Mouse (Mus musculus) left cerebral cortex, postnatal 36 days (tissue): Measurements from ENCODE around the gene Lekr1. TPM values are rescaled to one million over a fixed set of nuclear protein-coding genes. Genes with fewer than 3 reads are reported as not detected.

ENCODE experiments used
- DNase-seq, 2 experiments: peaks; one replicate each; pipeline ENCODE4 v3.0.0; 2021 to 2022; ENCODE audit warnings: low spot score in 2 of 2, mixed read lengths in 1 of 2
- intact Hi-C: fragments of 180-260 bp; cut with DNase I; formaldehyde crosslinking; loops from one replicate; pipeline ENCODE4 v1.15.1; 2025
- total RNA-seq, 2 experiments: library from RNA; stranded (reverse); gene quantifications; 2 replicates each; pipeline ENCODE4 v1.2.3; 2021

Gene Lekr1
- total RNA-seq, 2 experiments from 2014 or later, result 6.9 to 8.2 TPM

DNA sequence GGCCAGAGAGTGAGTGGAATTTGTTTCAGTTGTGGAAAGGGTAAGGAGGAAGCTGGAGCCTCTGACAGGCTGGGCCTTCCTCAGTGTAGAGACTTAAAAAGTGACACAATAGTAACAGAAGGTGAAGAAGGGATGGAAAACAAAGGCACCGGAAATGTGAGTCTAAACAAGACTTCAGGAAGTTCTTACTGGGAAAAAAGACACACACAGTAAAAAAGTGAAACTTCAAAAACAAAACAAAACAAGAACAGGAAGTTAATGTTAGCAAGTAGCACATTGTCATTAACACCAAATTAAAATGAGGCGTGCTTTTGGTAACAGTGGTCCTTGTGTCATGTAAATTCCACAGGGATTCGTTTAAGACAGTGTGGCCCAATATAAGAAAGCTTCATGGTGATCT is 158.9 kb downstream of the Lekr1 start:
- DNase-seq, result no peak
- intact Hi-C loops, result no loop called here

DNA sequence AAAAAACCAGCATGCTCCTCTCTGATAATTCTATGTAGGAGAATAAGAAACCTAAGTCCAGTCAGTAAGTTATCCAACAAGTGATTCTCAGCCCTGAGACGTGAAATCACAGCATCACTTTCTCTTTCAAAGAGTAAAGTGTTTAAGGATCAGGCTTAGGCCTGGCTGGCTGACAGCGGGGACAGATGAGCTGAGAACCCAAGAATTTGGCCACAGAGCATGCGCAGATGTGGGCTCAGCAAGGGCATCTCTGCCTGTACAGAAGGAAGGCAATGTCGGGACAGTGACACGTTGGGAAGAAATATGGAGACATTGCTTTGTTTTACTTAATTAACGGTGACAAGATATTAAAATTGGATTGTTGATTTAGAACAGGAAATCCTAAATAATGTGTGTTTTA is 160.7 kb downstream of the Lekr1 start:
- intact Hi-C loops, result no loop called here
- no peak for DNase-seq

DNA sequence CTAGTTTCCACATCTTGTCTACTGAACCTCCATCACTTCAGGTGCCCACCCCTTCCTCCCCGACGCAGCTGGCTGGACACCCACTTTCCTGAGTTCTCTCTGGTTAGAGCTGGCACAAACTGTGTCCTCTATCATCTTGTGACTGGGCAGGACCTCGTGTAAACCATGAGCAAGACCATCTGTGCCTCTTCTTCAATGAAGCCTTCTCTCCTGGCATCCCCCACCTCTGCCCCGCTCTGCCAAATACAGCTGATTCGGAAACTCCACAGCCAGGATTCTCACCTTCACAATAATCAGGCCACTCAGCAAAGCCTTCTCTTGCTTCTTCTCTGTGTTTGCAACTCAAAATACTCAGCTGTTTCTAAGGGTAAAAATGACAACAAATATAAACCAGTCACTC is 161.4 kb downstream of the Lekr1 start:
- intact Hi-C loops, result no loop called here
- no peak for DNase-seq

DNA sequence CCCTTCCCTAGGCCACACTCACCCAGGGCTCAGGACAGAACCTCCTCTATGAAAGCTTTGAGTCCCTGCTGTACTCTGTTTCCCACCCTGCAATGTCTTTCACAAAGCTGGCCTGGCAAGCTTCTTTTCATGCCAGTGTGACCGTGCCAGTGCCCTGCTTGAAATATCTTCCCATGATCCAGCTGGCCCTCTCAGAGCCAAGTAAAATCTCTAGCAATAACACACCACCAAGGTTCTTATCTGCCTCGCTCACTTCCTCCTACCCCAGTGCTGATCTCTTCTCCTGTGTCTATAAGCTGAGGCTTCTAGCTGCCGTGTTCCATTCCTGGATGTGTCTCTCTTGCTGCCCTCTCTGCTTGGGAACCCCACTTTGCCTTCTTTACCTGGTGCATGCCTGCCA is 162.0 kb downstream of the Lekr1 start:
- intact Hi-C loops, result no loop called here
- DNase-seq, result no peak

DNA sequence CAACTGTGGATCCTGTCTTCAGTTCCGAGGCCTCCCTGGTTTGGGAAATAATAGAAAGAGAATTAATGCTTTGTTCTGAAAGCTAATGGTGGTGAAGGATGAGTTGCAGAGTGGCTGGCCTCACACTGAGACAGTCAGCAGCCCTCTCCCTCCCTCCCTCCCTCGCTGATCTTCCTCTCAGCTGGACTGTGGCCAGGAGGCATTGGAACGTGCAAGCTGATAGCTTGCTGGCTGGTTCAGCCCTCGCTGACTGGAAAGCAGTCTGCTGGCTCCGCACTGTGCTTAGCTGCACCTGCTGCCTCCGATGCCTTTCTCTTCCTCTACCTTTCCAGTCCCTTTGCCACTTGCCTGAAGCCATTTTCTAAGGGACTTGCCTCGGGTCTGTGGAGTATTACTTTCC is 163.2 kb downstream of the Lekr1 start:
- intact Hi-C loops, result no loop called here
- DNase-seq, result no peak

DNA sequence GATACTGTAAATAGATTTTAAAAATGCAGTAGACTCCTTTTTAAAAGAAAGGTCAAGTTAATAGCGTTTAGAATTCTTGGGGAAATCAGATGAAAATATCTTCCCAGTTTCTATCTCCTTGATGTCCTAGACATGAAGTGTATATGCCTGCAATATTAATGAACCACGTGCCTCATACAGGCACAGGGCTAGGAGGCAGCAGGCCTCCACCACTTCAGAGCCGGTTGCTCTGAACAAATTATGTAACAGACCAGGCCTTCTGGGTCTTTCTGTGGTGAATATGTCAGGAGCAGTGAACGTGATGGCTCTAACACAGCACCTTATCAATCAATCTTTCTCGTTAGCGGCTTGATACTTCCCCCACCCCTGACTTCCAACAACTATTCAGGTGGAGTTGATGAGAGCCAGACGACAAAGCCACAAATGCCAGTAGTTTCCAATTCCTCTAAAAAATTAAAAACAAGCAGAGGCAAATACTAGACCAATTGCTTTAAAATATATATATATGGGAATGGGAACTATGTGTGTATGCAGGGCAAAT is 164.0 kb downstream of the Lekr1 start:
- intact Hi-C loops, result no loop called here
- DNase-seq, result no peak

DNA sequence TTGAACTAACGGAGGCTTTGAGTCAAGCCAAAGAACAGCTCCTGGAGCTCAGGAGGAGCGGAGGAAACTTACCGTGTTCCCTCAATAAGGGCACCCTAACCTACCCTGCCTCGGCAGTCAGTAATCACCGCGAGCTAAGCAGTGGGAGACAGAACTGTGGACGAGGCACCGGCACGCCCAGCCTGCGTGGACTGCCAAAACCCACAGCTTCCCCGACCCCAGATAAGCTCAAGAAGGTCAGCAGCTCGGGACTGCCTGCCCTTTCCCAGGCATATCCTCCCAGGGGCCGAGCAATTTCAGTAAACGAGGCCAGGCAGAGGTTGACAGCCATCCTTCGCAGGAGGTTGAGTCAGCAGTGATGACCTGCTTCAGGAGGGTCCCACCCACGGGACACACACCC is 164.8 kb downstream of the Lekr1 start:
- no peak for DNase-seq
- intact Hi-C loops, result no loop called here

DNA sequence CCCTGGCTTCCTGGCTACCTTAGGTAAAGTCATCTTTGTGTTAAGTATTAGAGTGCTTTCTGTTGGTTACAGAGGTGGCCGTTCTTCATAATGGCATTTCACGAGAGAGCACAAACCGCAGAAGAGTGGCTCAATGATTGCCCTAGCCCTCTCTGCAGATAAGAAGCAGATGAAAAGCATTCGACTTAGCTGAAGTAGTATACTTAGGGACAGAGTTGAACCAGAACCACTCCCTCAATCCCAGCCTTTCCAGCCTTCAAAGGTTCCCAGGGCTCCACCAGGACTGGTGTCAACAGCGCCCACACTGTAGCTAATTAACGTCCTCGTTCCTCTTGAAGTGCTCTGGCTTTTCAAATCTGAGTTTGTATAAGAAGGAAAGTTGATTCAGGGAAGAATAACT is 166.4 kb downstream of the Lekr1 start:
- intact Hi-C loops, result no loop called here
- no peak for DNase-seq

DNA sequence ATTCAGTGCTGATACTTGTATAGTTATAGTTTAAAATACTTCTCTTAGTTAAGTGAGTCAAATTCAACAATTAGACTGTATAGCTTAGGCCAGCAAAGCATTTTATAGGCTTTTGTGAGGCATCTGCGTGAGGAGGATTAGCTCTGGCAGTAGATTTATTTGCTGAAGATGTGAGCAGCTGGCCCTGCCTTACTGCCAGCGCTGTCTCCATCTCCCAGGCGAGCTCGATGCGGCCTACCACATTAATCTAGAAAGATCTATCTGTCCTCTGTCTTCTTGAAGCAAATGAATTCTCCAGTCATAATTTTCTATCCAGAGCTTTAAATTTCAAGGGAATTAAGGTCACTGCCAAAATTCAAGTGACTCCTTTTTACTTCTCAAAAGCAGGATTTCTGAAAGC is 170.4 kb downstream of the Lekr1 start:
- intact Hi-C loops, result no loop called here
- no peak for DNase-seq

DNA sequence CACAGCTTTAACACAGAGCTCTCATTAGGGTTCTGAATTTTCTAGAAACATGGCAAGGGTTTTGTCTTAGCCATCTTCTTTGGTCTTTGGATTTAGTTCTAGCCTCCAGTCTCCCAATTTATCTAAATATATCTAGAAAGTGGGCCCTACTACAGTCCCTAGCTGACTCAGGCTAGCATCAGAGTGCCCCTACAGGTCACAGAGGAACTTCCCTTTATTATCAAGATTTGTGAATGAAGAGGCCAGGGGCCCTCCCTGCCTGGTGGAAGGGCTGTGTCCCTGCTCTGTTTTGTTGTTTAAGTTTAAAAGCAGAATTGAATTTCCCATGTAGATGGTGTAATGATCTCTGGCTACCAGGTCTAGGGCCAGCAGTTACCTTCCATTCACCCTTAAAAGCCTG is 173.6 kb downstream of the Lekr1 start:
- intact Hi-C loops, result no loop called here
- no peak for DNase-seq

DNA sequence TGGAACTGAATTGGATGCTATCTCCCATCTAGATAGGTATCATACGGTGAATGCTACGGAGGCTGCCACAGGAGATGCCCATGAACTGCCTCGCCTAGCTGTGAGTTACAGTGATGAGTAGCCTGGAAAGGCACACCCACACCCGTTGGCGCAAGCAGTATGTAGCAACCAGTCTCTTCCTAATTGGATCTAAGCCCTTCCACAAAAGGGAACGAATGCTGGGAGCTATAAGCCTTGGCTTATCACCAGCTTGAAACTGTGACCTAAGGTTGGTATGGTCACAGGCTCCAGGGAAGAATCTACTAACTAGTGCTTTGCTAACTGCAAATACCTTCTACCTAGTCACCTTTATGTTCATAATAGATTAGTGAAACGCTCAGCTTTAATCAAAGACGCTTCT is 175.1 kb downstream of the Lekr1 start:
- intact Hi-C loops, result no loop called here
- DNase-seq, result no peak

DNA sequence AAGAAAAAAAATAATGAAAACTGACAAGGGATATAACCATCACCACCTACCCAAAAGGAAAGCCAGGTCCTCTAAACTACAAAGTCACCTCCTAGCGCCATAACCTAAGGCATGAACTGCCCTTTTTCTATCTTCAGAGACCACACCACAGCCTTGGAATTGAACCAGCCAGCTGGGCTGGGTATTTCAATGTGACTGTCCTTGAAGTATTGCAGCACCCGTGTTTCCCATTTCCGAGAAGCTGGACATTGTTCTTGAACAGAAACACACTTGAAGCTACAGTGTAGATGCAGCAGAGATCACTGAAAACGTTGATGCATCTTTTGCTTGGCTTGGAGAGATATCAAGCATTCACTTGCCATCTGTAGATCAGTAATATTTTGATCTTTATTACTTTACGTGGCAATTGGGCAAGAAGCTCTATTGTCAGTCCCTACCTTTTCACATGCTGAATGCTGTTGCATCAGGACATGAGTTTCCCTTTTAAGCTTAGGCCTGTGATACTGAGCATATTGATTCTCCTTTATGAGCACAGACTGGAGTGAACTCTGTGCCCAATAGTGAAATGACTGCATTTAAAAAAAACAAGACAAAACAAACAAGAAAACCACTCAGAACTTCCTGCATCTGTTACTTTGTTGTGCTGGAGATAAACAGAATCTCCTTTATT is 176.6 kb downstream of the Lekr1 start:
- intact Hi-C loops, result no loop called here
- DNase-seq, result no peak

DNA sequence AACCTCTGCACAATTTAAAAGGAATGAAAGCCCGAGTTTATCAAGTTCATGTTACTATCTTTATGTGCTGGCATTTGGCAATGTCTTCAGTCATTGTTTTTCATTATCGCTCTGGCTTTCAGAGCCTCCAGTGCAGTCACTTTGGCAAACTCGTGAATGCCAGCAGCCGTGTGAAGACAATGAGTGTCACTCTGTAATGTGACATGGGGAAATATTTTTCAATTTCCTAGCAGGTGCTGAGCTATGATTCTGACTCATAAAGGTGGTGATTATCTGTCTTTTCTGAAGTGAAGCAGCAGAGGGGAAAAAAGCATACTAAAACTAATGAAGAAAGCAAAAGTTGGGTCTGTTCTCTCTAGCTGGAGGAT is 177.1 kb downstream of the Lekr1 start:
- no peak for DNase-seq
- intact Hi-C loops, result no loop called here

DNA sequence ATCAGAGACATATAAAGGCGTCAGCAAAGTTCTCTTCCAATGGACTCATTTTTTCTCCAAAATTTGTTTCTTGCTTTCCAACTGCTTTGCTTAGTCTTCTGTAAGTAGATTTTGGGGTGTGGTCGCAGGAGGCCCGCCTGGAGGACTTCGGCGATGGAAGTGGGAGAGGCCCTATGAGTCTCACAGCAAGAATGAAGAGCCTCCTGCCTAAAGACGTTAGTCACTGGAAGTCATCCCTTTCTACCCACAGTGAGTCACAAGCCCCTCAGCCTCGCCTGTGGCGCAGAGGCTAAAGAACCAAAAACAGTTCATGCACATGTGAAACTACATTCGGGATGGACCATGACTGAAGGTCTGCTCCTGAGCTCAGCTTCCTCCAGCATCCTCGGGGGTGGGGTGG is 178.3 kb downstream of the Lekr1 start:
- intact Hi-C loops, result no loop called here
- DNase-seq, result no peak

DNA sequence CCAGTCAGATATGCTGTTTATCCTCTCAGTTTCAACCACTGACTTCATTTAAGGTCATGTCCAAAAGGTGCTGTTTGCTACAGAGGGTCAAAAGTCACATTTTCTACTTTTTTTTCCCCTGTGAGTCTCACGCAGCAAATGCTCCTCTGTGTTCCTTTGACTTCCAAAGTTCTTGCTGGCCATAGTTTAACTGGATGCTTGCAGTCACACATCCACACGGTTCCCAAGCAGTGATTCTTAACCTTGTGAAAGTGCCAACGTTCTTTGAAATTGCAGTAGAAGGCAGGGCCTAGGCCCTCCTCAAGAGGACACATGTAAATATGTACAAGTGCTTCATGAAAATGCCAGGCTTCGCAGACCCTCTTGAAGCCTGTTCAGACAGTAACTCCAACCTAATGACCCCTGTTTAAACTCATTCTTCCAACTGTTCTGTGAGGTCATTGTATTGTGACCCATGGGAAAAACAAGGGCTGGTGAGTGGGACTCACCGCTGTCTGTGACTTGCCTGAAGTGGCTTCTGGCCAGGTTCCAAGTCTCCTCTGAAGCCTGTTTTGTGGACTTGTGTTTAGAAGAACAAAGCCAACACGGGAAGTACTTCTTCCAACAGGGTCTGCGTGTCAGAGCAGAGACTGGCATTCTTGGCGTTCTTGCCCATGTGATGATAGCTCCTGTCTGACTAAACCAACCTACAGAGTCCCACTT is 179.0 kb downstream of the Lekr1 start:
- no peak for DNase-seq
- intact Hi-C loops, result no loop called here

DNA sequence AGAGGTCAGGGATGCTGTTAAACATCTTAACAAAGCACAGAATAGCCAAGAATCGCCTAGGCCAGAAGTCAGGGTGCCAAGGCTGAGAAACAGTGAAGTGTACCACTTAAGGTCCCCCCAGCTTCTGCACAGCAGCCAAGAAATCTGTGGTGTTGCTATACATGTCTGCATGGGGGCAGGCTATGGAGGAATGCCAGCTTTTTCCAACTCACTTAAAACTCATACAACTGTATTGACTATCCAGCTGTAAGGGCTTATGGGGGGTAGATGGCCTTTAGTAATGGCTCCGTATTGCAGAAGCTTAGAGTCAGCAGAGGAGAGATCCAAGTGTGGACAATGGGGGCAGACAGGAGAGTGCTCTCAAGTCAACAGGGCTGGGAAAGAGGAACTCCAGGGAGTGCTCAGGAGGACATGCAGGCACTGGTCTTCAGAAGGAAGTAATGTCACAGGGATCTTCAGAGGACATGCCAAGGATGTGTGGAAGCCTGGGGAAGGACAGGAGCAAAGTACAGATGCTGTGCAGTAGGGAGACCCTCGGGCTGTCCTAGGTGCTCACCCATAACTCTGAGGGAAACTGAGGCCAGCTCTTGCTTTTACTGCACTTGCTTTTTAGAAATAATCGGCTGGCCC is 181.2 kb downstream of the Lekr1 start:
- intact Hi-C loops, result no loop called here
- DNase-seq, result no peak

DNA sequence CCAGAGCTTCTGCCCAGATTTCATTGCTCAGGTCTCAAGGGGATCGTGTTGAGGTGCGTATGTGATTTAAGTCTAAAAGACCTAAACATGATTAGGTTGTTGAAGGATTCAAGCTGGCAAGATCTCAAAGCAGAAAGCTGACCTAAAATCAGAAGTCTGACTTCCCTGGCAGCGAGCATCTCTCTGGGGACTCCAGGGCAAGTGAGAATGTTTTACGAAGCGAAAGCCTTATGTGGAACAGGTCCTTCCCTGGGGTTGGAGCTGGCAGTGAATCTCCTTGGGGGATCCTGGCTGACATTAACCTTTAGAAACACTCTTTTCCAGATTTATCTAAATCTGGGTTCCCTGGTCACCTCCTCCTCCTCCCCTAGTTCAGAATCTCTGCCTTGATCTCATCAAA is 187.7 kb downstream of the Lekr1 start:
- no peak for DNase-seq
- intact Hi-C loops, result no loop called here

DNA sequence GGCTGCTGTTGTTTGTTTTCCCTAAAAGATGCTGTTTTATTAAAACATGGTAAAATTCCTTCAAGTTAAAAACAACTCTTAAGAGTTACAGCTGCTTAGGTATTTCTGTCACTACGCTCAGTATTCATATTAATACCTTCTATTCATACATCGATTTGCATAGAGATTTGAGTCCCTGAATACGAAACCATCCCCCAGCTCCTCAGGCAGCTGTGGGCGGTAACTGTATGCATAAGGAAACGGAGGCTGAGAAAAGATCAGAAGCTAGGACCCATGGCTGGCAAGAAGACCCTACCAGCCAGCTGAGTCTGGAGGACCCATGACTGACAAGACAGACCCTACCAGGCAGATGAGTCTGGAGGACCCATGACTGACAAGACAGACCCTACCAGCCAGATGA is 189.5 kb downstream of the Lekr1 start:
- intact Hi-C loops, result no loop called here
- DNase-seq, result no peak

DNA sequence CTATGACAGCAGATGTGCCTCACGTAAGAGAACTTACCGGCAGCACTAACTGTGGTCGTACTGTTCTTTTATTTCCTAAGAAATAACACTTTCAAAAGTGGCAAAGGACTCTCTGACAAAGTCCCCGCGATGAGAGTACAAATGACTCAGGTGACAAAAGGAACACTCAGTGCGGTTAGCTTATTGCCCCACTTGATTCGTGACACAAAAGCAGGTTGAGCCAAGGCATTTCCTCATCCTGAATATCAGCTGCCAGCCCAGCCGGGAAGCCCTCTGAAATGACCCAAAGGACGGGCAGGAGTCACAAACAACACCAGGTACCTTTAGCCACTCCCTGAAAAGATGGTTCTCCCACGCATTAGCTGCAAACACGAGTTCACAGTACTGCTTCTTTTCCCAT is 192.1 kb downstream of the Lekr1 start:
- intact Hi-C loops, result no loop called here
- DNase-seq, result no peak

DNA sequence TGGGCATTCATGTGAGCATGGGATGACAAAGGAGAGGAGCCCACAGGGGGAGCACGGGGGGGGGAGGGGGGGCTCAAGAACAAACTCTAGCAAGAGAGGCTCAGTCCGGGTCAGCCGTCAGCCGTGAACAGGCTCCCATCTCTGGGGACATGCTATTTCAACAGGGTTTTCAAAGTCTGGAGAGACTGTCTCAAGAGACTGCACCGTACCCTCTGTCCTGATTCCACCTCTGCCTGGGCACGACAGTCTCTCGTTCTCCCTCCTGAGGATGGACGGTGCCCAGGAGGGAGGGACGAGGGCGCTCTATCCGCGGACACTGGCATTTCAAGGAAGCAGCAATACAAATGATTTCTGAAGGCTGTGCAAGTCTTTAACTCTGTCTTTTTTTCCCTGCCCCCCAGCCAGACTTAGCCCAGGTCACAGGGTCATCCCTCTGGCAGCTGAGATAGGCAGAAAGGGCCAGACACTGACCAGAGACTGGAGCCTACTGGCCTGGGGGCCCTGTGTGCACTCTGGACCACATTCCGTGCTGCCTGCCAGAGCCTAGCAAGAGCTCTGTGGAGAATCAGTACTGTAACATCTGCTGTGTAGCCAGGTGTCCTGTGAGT is 192.8 kb downstream of the Lekr1 start:
- DNase-seq, result no peak
- intact Hi-C loops, result no loop called here

DNA sequence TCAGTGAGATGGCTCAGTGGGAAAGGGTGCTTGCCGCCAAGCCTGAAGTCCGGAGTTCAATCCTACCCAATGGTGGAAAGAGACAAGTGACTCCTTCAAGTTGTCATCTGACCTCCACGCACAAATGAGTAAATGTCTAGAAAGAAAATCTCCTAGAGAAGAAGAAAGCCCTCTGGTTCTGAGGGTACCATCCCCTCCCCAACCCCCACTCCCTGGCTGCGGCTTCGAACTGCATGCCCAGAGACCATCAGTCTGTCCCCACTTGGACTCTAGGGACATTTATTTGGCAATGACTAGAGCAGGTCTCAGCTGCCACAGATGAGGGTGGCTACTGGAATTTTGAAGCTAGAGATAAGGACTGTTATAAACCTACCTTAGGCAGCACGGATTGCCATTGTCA is 193.7 kb downstream of the Lekr1 start:
- DNase-seq, result no peak
- intact Hi-C loops, result loop anchor here (5.0 to 10.0 kb wide), 2 partner anchors 477 to 875 kb away; no protein-coding TSS in a partner anchor
